Mouse (Mus musculus) erythroblast, embryonic 14.5 days (primary cell): ENCODE measurements around the gene Fancg.

ENCODE experiments used
- GATA1 ChIP-seq: IDR thresholded peaks from 2 replicates; pipeline ENCODE4 v1.6.1; 2012; ENCODE audit warnings: low read length, inconsistent platforms, mixed read lengths
- TAL1 ChIP-seq: IDR thresholded peaks from 3 replicates; pipeline ENCODE4 v1.6.1; 2012; ENCODE audit warnings: low read length, inconsistent platforms, mixed read lengths

GRCm38 (mm10) chr4:43032501-43032900, 22.2 kb upstream of the Fancg start:
- TF ChIP-seq GATA1 (no peak), TAL1 (no peak)
